Mouse (Mus musculus): Measurements from ENCODE around the gene Nol10.
A peak's percentile ranks its signal among the peaks of the same experiment; 100 is the strongest.
"Not testable (repeated sequence)": the region's sequence is repeated elsewhere in the genome, so short reads cannot be mapped to it uniquely, and the experiment has no call there.

The Nol10 gene

GRCm38 (mm10) chr12:17455096-17455495 lies 106.8 kb downstream of the Nol10 start:
- DNase-seq (ENCODE audit: low spot score in 2 of 2) = no peak

GRCm38 (mm10) chr12:17459223-17459622 lies 111.0 kb downstream of the Nol10 start:
- not testable (repeated sequence) for DNase-seq (ENCODE audit: low spot score in 2 of 2)

GRCm38 (mm10) chr12:17463706-17464105 lies 115.4 kb downstream of the Nol10 start:
- no peak for DNase-seq (ENCODE audit: low spot score in 2 of 2)

GRCm38 (mm10) chr12:17464550-17464949 lies 116.3 kb downstream of the Nol10 start:
- not testable (repeated sequence) for DNase-seq (ENCODE audit: low spot score in 2 of 2)

GRCm38 (mm10) chr12:17466791-17467190 lies 118.5 kb downstream of the Nol10 start:
- no peak for DNase-seq (ENCODE audit: low spot score in 2 of 2)

- no peak for DNase-seq (ENCODE audit: low spot score in 2 of 2)
Observed at GRCm38 (mm10) chr12:17468359-17468758, 120.1 kb downstream of the Nol10 start.

GRCm38 (mm10) chr12:17469869-17470268 lies 121.6 kb downstream of the Nol10 start:
- no peak for DNase-seq (ENCODE audit: low spot score in 2 of 2)

GRCm38 (mm10) chr12:17470528-17470927 lies 122.3 kb downstream of the Nol10 start:
- not testable (repeated sequence) for DNase-seq (ENCODE audit: low spot score in 2 of 2)

- no peak for DNase-seq (ENCODE audit: low spot score in 2 of 2)
Observed at GRCm38 (mm10) chr12:17471405-17471804, 123.1 kb downstream of the Nol10 start.

- no peak for DNase-seq (ENCODE audit: low spot score in 2 of 2)
Observed at GRCm38 (mm10) chr12:17473128-17473527, 124.9 kb downstream of the Nol10 start.

GRCm38 (mm10) chr12:17473862-17474261 lies 125.6 kb downstream of the Nol10 start:
- no peak for DNase-seq (ENCODE audit: low spot score in 2 of 2)

- no peak for DNase-seq (ENCODE audit: low spot score in 2 of 2)
Observed at GRCm38 (mm10) chr12:17474681-17475080, 126.4 kb downstream of the Nol10 start.

- no peak for DNase-seq (ENCODE audit: low spot score in 2 of 2)
Observed at GRCm38 (mm10) chr12:17475146-17475545, 126.9 kb downstream of the Nol10 start.

GRCm38 (mm10) chr12:17478196-17478595 lies 129.9 kb downstream of the Nol10 start:
- DNase-seq (ENCODE audit: low spot score in 2 of 2) = peak in 1 of 2 experiments; percentile 2

GRCm38 (mm10) chr12:17478856-17479255 lies 130.6 kb downstream of the Nol10 start:
- DNase-seq (ENCODE audit: low spot score in 2 of 2) = no peak

Data from frontal cortex, postnatal 10 days (tissue).